Mouse (Mus musculus) forebrain, embryonic 12.5 days (tissue): Measurements from ENCODE around the gene Bdkrb1. TPM values are rescaled to one million over a fixed set of nuclear protein-coding genes. Genes with fewer than 3 reads are reported as not detected.

Experiments
- ATAC-seq: fragments of 200-750 bp; cut with Nextera tagmentation; 2 replicates; pipeline ENCODE4 v1.8.0; 2017; ENCODE audit warnings: moderate TSS enrichment; ENCODE audit not compliant: low FRiP score
- H3K27ac ChIP-seq: fragments of 300-500 bp; sonication (generic); 2 replicates; pipeline ENCODE4 v1.5.1; 2016; ENCODE audit warnings: mild to moderate bottlenecking
- H3K27me3 ChIP-seq: fragments of 300-500 bp; sonication (generic); 2 replicates; pipeline ENCODE4 v1.6.1; 2016; ENCODE audit warnings: mild to moderate bottlenecking
- H3K36me3 ChIP-seq: fragments of 300-500 bp; sonication (generic); replicated peaks from 2 replicates; pipeline ENCODE4 v1.6.1; 2016; ENCODE audit warnings: mild to moderate bottlenecking
- H3K4me1 ChIP-seq: fragments of 300-500 bp; sonication (generic); 2 replicates; pipeline ENCODE4 v1.6.1; 2016
- H3K4me2 ChIP-seq: fragments of 300-500 bp; sonication (generic); 2 replicates; pipeline ENCODE4 v1.6.1; 2016; ENCODE audit warnings: mild to moderate bottlenecking, moderate library complexity
- H3K4me3 ChIP-seq: fragments of 300-500 bp; sonication (generic); replicated peaks from 2 replicates; pipeline ENCODE4 v1.5.1; 2016; ENCODE audit warnings: mild to moderate bottlenecking
- H3K9ac ChIP-seq: fragments of 300-500 bp; sonication (generic); 2 replicates; pipeline ENCODE4 v1.6.1; 2016; ENCODE audit warnings: mild to moderate bottlenecking
- H3K9me3 ChIP-seq: fragments of 300-500 bp; sonication (generic); 2 replicates; pipeline ENCODE4 v1.6.1; 2016
- WGBS: fragments of 180-500 bp; shearing (Covaris S2); methylation state at CpG from one replicate; pipeline ENCODE4 v1.1.7; 2016; 5-methylcytosine and 5-hydroxymethylcytosine counted together
- polyA plus RNA-seq: library from polyadenylated mRNA; unstranded; fragments of >200 nt; fragmentation: Nextera tagmentation; extraction: Ambion mirVana; gene quantifications from 2 replicates; pipeline ENCODE4 v1.2.1, GENCODE M21; 2016

Gene Bdkrb1
- polyA plus RNA-seq, 1 experiment from 2014 or later: not detected

DNA sequence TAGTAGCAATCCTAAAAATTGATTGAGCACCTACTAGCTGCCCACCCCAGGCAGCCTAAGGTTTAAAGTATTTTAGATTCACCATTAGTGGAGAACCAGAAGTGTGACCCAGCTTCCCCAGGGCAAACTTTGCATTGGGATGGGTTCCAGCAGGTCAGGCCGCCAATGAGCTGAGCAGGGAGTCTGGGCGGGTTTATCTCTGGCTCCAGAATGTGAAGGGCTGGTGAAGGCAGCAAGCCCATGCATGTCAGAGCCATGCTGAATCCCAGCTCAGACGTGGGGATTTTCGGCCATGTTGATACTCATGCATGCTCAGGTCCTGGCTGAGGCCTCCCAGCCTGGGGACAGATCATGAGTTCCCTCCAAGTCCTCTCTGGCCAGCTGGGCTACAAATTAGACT lies 28.5 kb upstream of the Bdkrb1 start:
- Histone ChIP-seq H3K9ac (no peak overlapping the region), H3K4me2 (no peak overlapping the region), H3K4me1 (no peaks in the 10 kb centered on the region), H3K4me3 (no peak overlapping the region), H3K36me3 (no peaks in the 10 kb centered on the region), H3K27ac (no peak overlapping the region), H3K9me3 (no peaks in the 10 kb centered on the region), H3K27me3 (no peaks in the 10 kb centered on the region)
- WGBS: 91% methylated on average over 4 of the region's 4 CpGs
- ATAC-seq: no peak

DNA sequence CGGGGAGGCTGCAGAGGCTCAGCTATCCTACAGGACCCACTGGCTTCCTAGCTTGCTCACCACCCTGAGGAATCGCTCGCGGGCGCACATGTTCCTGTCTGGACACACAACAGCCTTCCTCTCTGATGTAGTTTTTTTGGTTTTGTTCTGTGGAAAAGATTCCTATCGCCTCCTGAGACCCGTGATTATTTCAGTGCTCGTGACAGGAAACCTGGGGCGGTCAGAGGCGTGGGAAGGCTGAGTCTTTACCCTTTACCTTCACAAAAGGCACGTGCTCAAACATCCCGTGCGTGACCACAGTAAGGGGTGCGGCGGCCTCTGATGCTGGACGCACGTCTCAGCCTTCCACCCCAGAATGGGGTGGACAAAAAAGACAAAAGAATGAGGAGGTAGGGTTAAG lies 22.4 kb upstream of the Bdkrb1 start:
- peaks cover 13% of the 10 kb centered on the region for H3K4me1 ChIP-seq
- no peak overlapping the region for H3K27ac ChIP-seq
- no peak overlapping the region for H3K4me3 ChIP-seq
- WGBS: 84% methylated on average over 17 of the region's 17 CpGs
- H3K9me3 ChIP-seq: no peaks in the 10 kb centered on the region
- no peak for ATAC-seq
- H3K9ac ChIP-seq: no peak overlapping the region
- no peak overlapping the region for H3K4me2 ChIP-seq
- no peaks in the 10 kb centered on the region; the same call in 1 of the 2 replicates for H3K27me3 ChIP-seq
- no peaks in the 10 kb centered on the region for H3K36me3 ChIP-seq

GRCm38 (mm10) chr12:105582486-105582885 lies 20.4 kb upstream of the Bdkrb1 start:
- no peak for ATAC-seq
- Histone ChIP-seq H3K4me1 (peaks cover 13% of the 10 kb centered on the region), H3K9ac (no peak overlapping the region), H3K4me2 (no peak overlapping the region), H3K27me3 (peaks cover 5% of the 10 kb centered on the region; the same call in 1 of the 2 replicates), H3K4me3 (no peak overlapping the region), H3K9me3 (no peaks in the 10 kb centered on the region), H3K27ac (no peak overlapping the region), H3K36me3 (no peaks in the 10 kb centered on the region)
- 51% methylated on average over 9 of the region's 9 CpGs for WGBS

DNA sequence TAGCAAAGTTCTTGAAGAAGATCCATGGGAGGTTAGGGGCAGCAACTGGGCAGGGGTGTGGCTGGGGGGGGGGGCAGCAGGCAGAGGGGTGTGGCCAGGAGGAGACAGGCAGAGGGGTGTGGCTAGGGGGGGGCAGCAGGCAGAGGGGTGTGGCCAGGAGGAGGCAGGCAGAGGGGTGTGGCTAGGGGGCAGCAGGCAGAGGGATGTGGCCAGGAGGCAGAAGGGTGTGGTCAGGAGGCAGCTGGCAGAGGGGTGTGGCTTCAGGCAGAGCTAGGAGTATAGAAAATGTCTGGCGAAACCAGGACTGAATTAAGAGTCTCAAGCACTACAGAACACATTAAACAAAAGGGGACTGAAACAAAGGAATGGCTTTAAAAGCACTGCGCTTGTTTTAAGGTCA lies 19.4 kb upstream of the Bdkrb1 start:
- Histone ChIP-seq H3K27ac (no peak overlapping the region), H3K4me3 (no peak overlapping the region), H3K4me1 (peaks cover 13% of the 10 kb centered on the region), H3K9ac (no peak overlapping the region), H3K9me3 (no peaks in the 10 kb centered on the region), H3K4me2 (no peak overlapping the region), H3K36me3 (no peaks in the 10 kb centered on the region), H3K27me3 (peaks cover 5% of the 10 kb centered on the region; the same call in 1 of the 2 replicates)
- peak; percentile 80 for ATAC-seq
- 11% methylated on average over 2 of the region's 2 CpGs for WGBS

GRCm38 (mm10) chr12:105584851-105585250 lies 18.0 kb upstream of the Bdkrb1 start:
- no peak overlapping the region for H3K4me2 ChIP-seq
- peaks cover 5% of the 10 kb centered on the region; the same call in 1 of the 2 replicates for H3K27me3 ChIP-seq
- ATAC-seq: peak; percentile 55
- 22% methylated on average over 12 of the region's 12 CpGs for WGBS
- H3K36me3 ChIP-seq: no peaks in the 10 kb centered on the region
- no peak overlapping the region for H3K27ac ChIP-seq
- no peaks in the 10 kb centered on the region for H3K9me3 ChIP-seq
- H3K4me1 ChIP-seq: peaks cover 13% of the 10 kb centered on the region
- H3K9ac ChIP-seq: no peak overlapping the region
- no peak overlapping the region for H3K4me3 ChIP-seq

DNA sequence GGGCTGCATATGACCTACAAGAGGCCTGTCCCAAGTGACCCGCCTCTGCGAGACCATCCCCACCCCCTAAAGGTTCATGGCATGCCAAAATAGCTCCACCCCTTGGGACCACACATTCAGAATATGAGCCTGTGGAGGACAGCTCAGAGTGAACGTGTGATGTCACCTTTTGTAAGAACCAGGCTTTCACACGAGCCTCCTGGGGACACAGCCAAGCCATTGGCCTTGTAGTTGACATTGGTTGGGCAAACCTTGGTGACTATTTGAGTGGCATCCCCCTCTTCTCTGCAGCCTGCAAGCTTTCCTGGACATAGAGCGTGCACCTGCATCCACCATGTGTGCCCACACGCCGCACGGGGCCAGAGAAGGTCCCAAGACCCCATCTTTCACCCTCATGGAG lies 15.4 kb upstream of the Bdkrb1 start:
- no peak for ATAC-seq

DNA sequence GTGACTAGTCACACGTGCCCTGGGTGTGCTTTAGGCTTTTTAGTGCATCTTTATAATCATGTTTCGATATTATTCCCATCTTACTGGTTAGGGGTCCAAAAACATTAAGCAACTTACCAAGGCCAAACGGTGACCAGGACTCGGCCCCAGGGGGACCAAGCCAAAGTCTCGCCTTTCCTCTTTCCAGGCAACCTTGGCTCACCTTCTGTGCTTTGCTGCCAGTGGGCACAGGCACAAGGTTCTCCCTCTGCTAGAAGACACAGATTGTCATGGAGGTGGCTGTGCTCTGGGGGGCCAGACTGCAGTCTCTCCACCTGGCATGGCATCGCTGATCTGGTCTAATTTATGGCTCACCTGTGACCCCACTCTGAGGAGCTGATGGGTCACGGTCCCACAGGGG lies 12.1 kb upstream of the Bdkrb1 start:
- Histone ChIP-seq H3K36me3 (no peaks in the 10 kb centered on the region), H3K27me3 (0 out of 2 replicates have a peak, but pooled peaks cover 5% of the 10 kb centered on the region), H3K4me2 (no peak overlapping the region), H3K4me3 (no peak overlapping the region), H3K9ac (no peak overlapping the region), H3K4me1 (no peaks in the 10 kb centered on the region), H3K9me3 (no peaks in the 10 kb centered on the region), H3K27ac (no peak overlapping the region)
- 89% methylated on average over 7 of the region's 7 CpGs for WGBS
- no peak for ATAC-seq

More for the DNA sequence above, 15.4 kb upstream of the Bdkrb1 start:
- WGBS: 87% methylated on average over 8 of the region's 8 CpGs
- H3K4me2 ChIP-seq: no peak overlapping the region
- no peak overlapping the region for H3K27ac ChIP-seq
- no peak overlapping the region for H3K4me3 ChIP-seq
- H3K9me3 ChIP-seq: no peaks in the 10 kb centered on the region
- H3K27me3 ChIP-seq: peaks cover 5% of the 10 kb centered on the region; the same call in 1 of the 2 replicates
- no peak overlapping the region for H3K9ac ChIP-seq
- peaks cover 13% of the 10 kb centered on the region for H3K4me1 ChIP-seq
- H3K36me3 ChIP-seq: no peaks in the 10 kb centered on the region

DNA sequence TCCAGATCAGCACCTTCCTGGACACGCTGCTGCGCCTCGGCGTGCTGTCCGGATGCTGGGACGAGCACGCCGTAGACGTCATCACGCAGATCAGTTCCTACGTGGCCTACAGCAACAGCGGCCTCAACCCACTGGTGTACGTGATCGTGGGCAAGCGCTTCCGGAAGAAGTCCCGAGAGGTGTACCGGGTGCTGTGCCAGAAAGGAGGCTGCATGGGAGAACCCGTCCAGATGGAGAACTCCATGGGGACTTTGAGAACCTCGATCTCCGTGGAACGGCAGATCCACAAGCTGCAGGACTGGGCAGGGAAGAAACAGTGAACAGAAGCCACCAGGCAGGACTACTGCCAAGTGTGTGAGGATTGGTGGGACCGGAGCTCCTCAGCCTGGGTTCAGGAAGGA lies 10.5 kb upstream of the Bdkrb1 start:
- H3K36me3 ChIP-seq: no peaks in the 10 kb centered on the region
- no peaks in the 10 kb centered on the region for H3K9me3 ChIP-seq
- no peak overlapping the region for H3K27ac ChIP-seq
- H3K4me2 ChIP-seq: no peak overlapping the region
- H3K27me3 ChIP-seq: no peaks in the 10 kb centered on the region
- ATAC-seq: no peak
- H3K4me1 ChIP-seq: no peaks in the 10 kb centered on the region
- no peak overlapping the region for H3K9ac ChIP-seq
- no peak overlapping the region for H3K4me3 ChIP-seq
- 97% methylated on average over 23 of the region's 23 CpGs for WGBS

DNA sequence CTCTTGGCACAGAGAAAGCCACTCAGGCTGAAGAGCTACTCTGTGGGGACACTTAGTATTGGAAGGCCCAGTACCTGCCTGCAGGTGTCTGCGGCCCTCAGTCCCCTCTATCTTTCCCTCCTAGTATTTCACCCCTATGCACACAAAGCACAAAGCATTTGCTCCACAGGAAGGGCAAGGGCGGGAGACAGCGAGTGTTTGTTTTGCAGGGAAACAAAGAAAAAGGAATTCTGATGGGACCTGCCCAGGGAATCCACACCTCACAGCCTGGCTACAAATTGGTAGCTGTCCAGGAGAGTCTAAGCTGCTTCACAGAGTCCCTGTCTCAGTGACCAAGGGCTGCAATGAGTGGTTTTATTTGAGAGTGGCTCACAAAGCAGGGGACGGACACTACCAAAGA lies 9.4 kb upstream of the Bdkrb1 start:
- H3K4me2 ChIP-seq: no peak overlapping the region
- whole genome bisulfite sequencing: 55% methylated on average over 4 of the region's 4 CpGs
- no peaks in the 10 kb centered on the region for H3K36me3 ChIP-seq
- no peak overlapping the region for H3K27ac ChIP-seq
- no peaks in the 10 kb centered on the region for H3K27me3 ChIP-seq
- H3K4me1 ChIP-seq: no peaks in the 10 kb centered on the region
- no peak overlapping the region for H3K4me3 ChIP-seq
- H3K9ac ChIP-seq: no peak overlapping the region
- no peak for ATAC-seq
- H3K9me3 ChIP-seq: no peaks in the 10 kb centered on the region

GRCm38 (mm10) chr12:105597135-105597534 lies 5.8 kb upstream of the Bdkrb1 start:
- H3K4me2 ChIP-seq: no peak overlapping the region
- H3K27ac ChIP-seq: no peak overlapping the region
- no peaks in the 10 kb centered on the region for H3K9me3 ChIP-seq
- peaks cover 13% of the 10 kb centered on the region for H3K4me1 ChIP-seq
- no peaks in the 10 kb centered on the region for H3K36me3 ChIP-seq
- H3K4me3 ChIP-seq: no peak overlapping the region
- H3K9ac ChIP-seq: no peak overlapping the region
- no peak for ATAC-seq
- 88% methylated on average over 8 of the region's 8 CpGs for WGBS
- no peaks in the 10 kb centered on the region; the same call in 1 of the 2 replicates for H3K27me3 ChIP-seq

DNA sequence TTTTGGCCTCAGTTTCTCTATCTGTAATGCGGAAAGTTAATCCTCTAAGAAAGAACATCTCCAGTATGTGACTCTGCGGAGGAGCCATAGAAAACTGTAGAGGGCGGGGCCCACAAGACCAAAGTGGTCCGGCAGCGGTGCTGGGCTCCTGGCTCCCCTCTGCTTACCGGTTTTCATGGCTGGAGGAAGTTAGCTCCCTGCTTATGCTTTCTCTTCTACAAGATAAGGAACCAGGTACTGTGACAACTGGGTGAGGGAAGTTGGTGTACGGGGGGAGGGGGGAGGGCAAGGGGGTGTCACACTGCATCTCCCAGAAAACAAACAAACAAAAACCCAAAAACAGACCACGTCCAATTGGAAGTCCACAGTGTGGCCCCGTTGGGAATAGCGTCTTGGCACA lies 4.4 kb upstream of the Bdkrb1 start:
- Histone ChIP-seq H3K4me1 (peaks cover 13% of the 10 kb centered on the region), H3K36me3 (no peaks in the 10 kb centered on the region), H3K9me3 (no peaks in the 10 kb centered on the region), H3K27me3 (no peaks in the 10 kb centered on the region; the same call in 1 of the 2 replicates), H3K4me3 (no peak overlapping the region), H3K27ac (no peak overlapping the region), H3K4me2 (no peak overlapping the region), H3K9ac (no peak overlapping the region)
- no peak for ATAC-seq
- WGBS: 86% methylated on average over 10 of the region's 10 CpGs

DNA sequence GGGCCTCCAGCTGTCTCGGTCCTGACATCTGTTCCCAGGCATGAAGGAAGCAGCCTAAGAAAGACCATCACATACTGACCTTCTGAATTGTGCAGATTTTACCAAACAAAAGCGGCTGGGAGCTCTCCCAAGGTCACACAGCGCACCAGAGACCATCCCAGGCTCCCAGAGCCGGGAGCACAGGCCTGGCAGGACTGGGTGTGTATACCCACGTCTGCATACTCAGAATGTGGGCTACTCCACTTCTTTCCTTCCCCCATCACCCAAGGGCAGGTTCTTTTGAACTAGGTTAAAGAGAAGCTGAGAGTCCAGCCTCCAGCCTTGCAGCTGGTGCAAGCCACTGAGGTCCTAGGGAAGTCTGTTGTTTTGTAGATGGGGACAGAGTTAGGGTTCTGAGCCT lies 3.8 kb upstream of the Bdkrb1 start:
- H3K9ac ChIP-seq: no peak overlapping the region
- no peak overlapping the region for H3K27ac ChIP-seq
- H3K4me3 ChIP-seq: no peak overlapping the region
- H3K36me3 ChIP-seq: no peaks in the 10 kb centered on the region
- H3K9me3 ChIP-seq: no peaks in the 10 kb centered on the region
- WGBS: 66% methylated on average over 5 of the region's 5 CpGs
- no peak for ATAC-seq
- peaks cover 13% of the 10 kb centered on the region for H3K4me1 ChIP-seq
- no peak overlapping the region for H3K4me2 ChIP-seq
- no peaks in the 10 kb centered on the region; the same call in 1 of the 2 replicates for H3K27me3 ChIP-seq

- WGBS: 57% methylated on average over 6 of the region's 6 CpGs
- H3K4me1 ChIP-seq: peaks cover 28% of the 10 kb centered on the region
- H3K9ac ChIP-seq: no peak overlapping the region
- no peaks in the 10 kb centered on the region for H3K36me3 ChIP-seq
- H3K4me2 ChIP-seq: no peak overlapping the region
- H3K27ac ChIP-seq: no peak overlapping the region
- ATAC-seq: no peak
- no peak overlapping the region for H3K4me3 ChIP-seq
- H3K27me3 ChIP-seq: peaks cover 7% of the 10 kb centered on the region; the same call in 1 of the 2 replicates
- H3K9me3 ChIP-seq: no peaks in the 10 kb centered on the region
Observed at GRCm38 (mm10) chr12:105601586-105601985, 1.3 kb upstream of the Bdkrb1 start.
